Mouse (Mus musculus) testis, adult 2 months (tissue): ENCODE results near the gene Enpp3.

Experiments
- CTCF ChIP-seq: fragments of 200-500 bp; IDR thresholded peaks from 2 replicates; pipeline ENCODE4 v1.5.1; 2012; ENCODE audit warnings: low read depth, mild to moderate bottlenecking, inconsistent platforms, low read length, moderate library complexity; ENCODE audit not compliant: control insufficient read depth, insufficient read depth, insufficient replicate concordance
- POLR2A ChIP-seq: fragments of 200-500 bp; IDR thresholded peaks from 2 replicates; pipeline ENCODE4 v1.6.1; 2012; ENCODE audit warnings: low read depth, mild to moderate bottlenecking, inconsistent platforms, low read length, moderate library complexity; ENCODE audit not compliant: control insufficient read depth

DNA sequence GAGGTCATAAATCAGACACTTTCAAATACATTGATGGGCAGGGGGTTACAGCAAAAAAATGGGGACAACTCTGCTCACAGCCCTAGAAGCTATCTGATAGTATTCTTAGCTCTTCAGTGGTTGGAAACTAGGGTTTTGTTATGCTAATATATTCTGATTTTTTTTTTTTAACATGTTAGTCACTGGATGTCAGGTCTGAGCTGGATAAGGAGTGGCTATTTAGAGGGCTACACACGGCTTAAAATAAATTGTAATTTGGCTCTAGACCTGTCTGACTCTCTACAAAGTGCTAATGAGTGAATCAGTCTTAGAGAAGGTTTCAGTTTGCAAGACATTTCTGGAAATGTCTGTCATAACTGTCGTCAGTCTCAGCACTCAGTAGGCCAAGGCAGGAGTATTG, 37.5 kb downstream of the Enpp3 start:
- no peak for TF ChIP-seq CTCF
- TF ChIP-seq POLR2A = no peak
